Mouse (Mus musculus): ENCODE data around the gene Grin2b. TPM values are rescaled to one million over a fixed set of nuclear protein-coding genes. Genes with fewer than 3 reads are reported as not detected.

Grin2b gene
- total and polyA plus RNA-seq, 3 experiments: not detected

- H3K9ac ChIP-seq (ENCODE audit: insufficient read depth, low read depth): no peak overlapping the region
- H3K4me1 ChIP-seq (ENCODE audit: control insufficient read depth in 1 of 2, insufficient read depth in 2 of 2): no peaks in the 10 kb centered on the region
- no peaks in the 10 kb centered on the region for H3K79me2 ChIP-seq (replicated peaks; ENCODE audit: control insufficient read depth, extremely low read depth, insufficient read depth, poor library complexity, severe bottlenecking)
- no peak for TF ChIP-seq NRF1 (IDR thresholded peaks at IDR 0.05; ENCODE audit: low read depth, low read length)
- TF ChIP-seq BHLHE40 (IDR thresholded peaks at IDR 0.05; ENCODE audit: low read depth, low read length): no peak
- in situ Hi-C loops (cut with MboI; ENCODE audit: low pct_ligation_motif_present, low pct_unique_long_range_greater_than_20kb, low sequenced_read_pairs) (no loop called here), dilution Hi-C loops (cut with MboI; ENCODE audit: extremely low pct_ligation_motif_present, extremely low pct_unique_long_range_greater_than_20kb, low sequenced_read_pairs) (no loop called here)
- H3K36me3 ChIP-seq (replicated peaks in 1 of 2; ENCODE audit: control insufficient read depth in 1 of 2, insufficient read depth in 1 of 2, low read length in 1 of 2): no peaks in the 10 kb centered on the region
- DNase-seq (ENCODE audit: extremely low read depth): no peak
- no peak overlapping the region for H3K27ac ChIP-seq (ENCODE audit: insufficient read depth, low read depth)
- H3K4me2 ChIP-seq (ENCODE audit: insufficient read depth, low read depth, poor library complexity, severe bottlenecking): no peak overlapping the region
- peaks cover 75% of the 10 kb centered on the region for H3K9me3 ChIP-seq (replicated peaks; ENCODE audit: low read length)
- H3K27me3 ChIP-seq (replicated peaks): no peaks in the 10 kb centered on the region
- no peak overlapping the region for H3K4me3 ChIP-seq (replicated peaks in 1 of 3; ENCODE audit: low read depth in 2 of 3, low read length in 2 of 3, poor library complexity in 1 of 3)
Measured at GRCm38 (mm10) chr6:136153444-136153843, 19.9 kb downstream of the Grin2b start.

- Histone ChIP-seq H3K27ac (ENCODE audit: insufficient read depth, low read depth) (no peak overlapping the region), H3K4me1 (ENCODE audit: control insufficient read depth in 1 of 2, insufficient read depth in 2 of 2) (no peaks in the 10 kb centered on the region), H3K4me3 (replicated peaks in 1 of 3; ENCODE audit: low read depth in 2 of 3, low read length in 2 of 3, poor library complexity in 1 of 3) (no peak overlapping the region), H3K79me2 (replicated peaks; ENCODE audit: control insufficient read depth, extremely low read depth, insufficient read depth, poor library complexity, severe bottlenecking) (no peaks in the 10 kb centered on the region), H3K27me3 (replicated peaks) (no peaks in the 10 kb centered on the region), H3K36me3 (replicated peaks in 1 of 2; ENCODE audit: control insufficient read depth in 1 of 2, insufficient read depth in 1 of 2, low read length in 1 of 2) (no peaks in the 10 kb centered on the region), H3K4me2 (ENCODE audit: insufficient read depth, low read depth, poor library complexity, severe bottlenecking) (no peak overlapping the region), H3K9me3 (replicated peaks; ENCODE audit: low read length) (peaks cover 81% of the 10 kb centered on the region), H3K9ac (ENCODE audit: insufficient read depth, low read depth) (no peak overlapping the region)
- no peak for DNase-seq (ENCODE audit: extremely low read depth)
- in situ Hi-C loops (cut with MboI; ENCODE audit: low pct_ligation_motif_present, low pct_unique_long_range_greater_than_20kb, low sequenced_read_pairs) (no loop called here), dilution Hi-C loops (cut with MboI; ENCODE audit: extremely low pct_ligation_motif_present, extremely low pct_unique_long_range_greater_than_20kb, low sequenced_read_pairs) (no loop called here)
- TF ChIP-seq KAT2A (IDR thresholded peaks at IDR 0.05; ENCODE audit: insufficient replicate concordance, low read length) (no peak), SMC3 (IDR thresholded peaks at IDR 0.05; ENCODE audit: low read depth, low read length) (no peak), GABPA (IDR thresholded peaks at IDR 0.05; ENCODE audit: insufficient replicate concordance, low read depth, low read length) (no peak), E2F4 (IDR thresholded peaks at IDR 0.05; ENCODE audit: insufficient replicate concordance, low read depth, low read length) (no peak), CHD2 (IDR thresholded peaks at IDR 0.05; ENCODE audit: low read length) (no peak), PAX5 (IDR thresholded peaks at IDR 0.05; ENCODE audit: low read length) (no peak), EP300 (IDR thresholded peaks at IDR 0.05; ENCODE audit: low read length) (no peak)
Measured at GRCm38 (mm10) chr6:136150064-136150463, 23.2 kb downstream of the Grin2b start.

GRCm38 (mm10) chr6:136139967-136140366 lies 33.3 kb downstream of the Grin2b start:
- H3K4me2 ChIP-seq (ENCODE audit: insufficient read depth, low read depth, poor library complexity, severe bottlenecking): no peak overlapping the region
- in situ Hi-C loops (cut with MboI; ENCODE audit: low pct_ligation_motif_present, low pct_unique_long_range_greater_than_20kb, low sequenced_read_pairs): no loop called here
- TF ChIP-seq KAT2A (IDR thresholded peaks at IDR 0.05; ENCODE audit: insufficient replicate concordance, low read length) (no peak), ZKSCAN1 (IDR thresholded peaks at IDR 0.05; ENCODE audit: borderline replicate concordance, low read depth, low read length) (no peak), MAZ (IDR thresholded peaks at IDR 0.05; ENCODE audit: low read depth, low read length) (no peak), SMC3 (IDR thresholded peaks at IDR 0.05; ENCODE audit: low read depth, low read length) (no peak), BHLHE40 (IDR thresholded peaks at IDR 0.05; ENCODE audit: low read depth, low read length) (no peak), MAFK (IDR thresholded peaks at IDR 0.05; ENCODE audit: insufficient replicate concordance, low read length) (no peak), EP300 (IDR thresholded peaks at IDR 0.05; ENCODE audit: low read length) (no peak), NELFE (IDR thresholded peaks at IDR 0.05; ENCODE audit: low read depth, low read length) (no peak), E2F4 (IDR thresholded peaks at IDR 0.05; ENCODE audit: insufficient replicate concordance, low read depth, low read length) (no peak), CTCF (conservative IDR thresholded peaks at IDR 0.05 in 1 of 2, IDR thresholded peaks at IDR 0.05 in 1 of 2; ENCODE audit: low read depth in 2 of 2, low read length in 2 of 2) (no peak), POLR2A (IDR thresholded peaks at IDR 0.05; ENCODE audit: low read depth, low read length) (no peak), IRF4 (IDR thresholded peaks at IDR 0.05; ENCODE audit: low read depth, low read length) (no peak), TBP (conservative IDR thresholded peaks at IDR 0.05; ENCODE audit: low read depth, low read length) (no peak), CHD1 (IDR thresholded peaks at IDR 0.05; ENCODE audit: low read depth, low read length) (no peak), CHD2 (IDR thresholded peaks at IDR 0.05; ENCODE audit: low read length) (no peak), GABPA (IDR thresholded peaks at IDR 0.05; ENCODE audit: insufficient replicate concordance, low read depth, low read length) (no peak), RCOR1 (conservative IDR thresholded peaks at IDR 0.05; ENCODE audit: low read depth, low read length) (no peak)
- H3K27me3 ChIP-seq (replicated peaks): no peaks in the 10 kb centered on the region
- no peaks in the 10 kb centered on the region for H3K4me1 ChIP-seq (ENCODE audit: control insufficient read depth in 1 of 2, insufficient read depth in 2 of 2)
- H3K27ac ChIP-seq (ENCODE audit: insufficient read depth, low read depth): no peak overlapping the region
- no peak for DNase-seq (ENCODE audit: extremely low read depth)
- no peaks in the 10 kb centered on the region for H3K79me2 ChIP-seq (replicated peaks; ENCODE audit: control insufficient read depth, extremely low read depth, insufficient read depth, poor library complexity, severe bottlenecking)
- no peak overlapping the region for H3K4me3 ChIP-seq (replicated peaks in 1 of 3; ENCODE audit: low read depth in 2 of 3, low read length in 2 of 3, poor library complexity in 1 of 3)
- dilution Hi-C loops (cut with MboI; ENCODE audit: extremely low pct_ligation_motif_present, extremely low pct_unique_long_range_greater_than_20kb, low sequenced_read_pairs): no loop called here
- H3K36me3 ChIP-seq (replicated peaks in 1 of 2; ENCODE audit: control insufficient read depth in 1 of 2, insufficient read depth in 1 of 2, low read length in 1 of 2): no peaks in the 10 kb centered on the region
- H3K9ac ChIP-seq (ENCODE audit: insufficient read depth, low read depth): no peak overlapping the region
- peaks cover 76% of the 10 kb centered on the region for H3K9me3 ChIP-seq (replicated peaks; ENCODE audit: low read length)
